Mouse (Mus musculus) embryonic facial prominence, embryonic 12.5 days (tissue): Measurements from ENCODE around the gene Fads3. TPM values are rescaled to one million over a fixed set of nuclear protein-coding genes. Genes with fewer than 3 reads are reported as not detected.

Experiments
- ATAC-seq: fragments of 200-750 bp; cut with Nextera tagmentation; 2 replicates; pipeline ENCODE4 v1.8.0; 2017; ENCODE audit not compliant: insufficient number of reproducible peaks, insufficient read depth, low FRiP score, low TSS enrichment
- H3K27ac ChIP-seq: fragments of 300-500 bp; sonication (generic); 2 replicates; pipeline ENCODE4 v1.5.1; 2016; ENCODE audit warnings: mild to moderate bottlenecking
- H3K27me3 ChIP-seq: fragments of 300-500 bp; sonication (generic); 2 replicates; pipeline ENCODE4 v1.6.1; 2016; ENCODE audit warnings: mild to moderate bottlenecking, moderate library complexity
- H3K36me3 ChIP-seq: fragments of 300-500 bp; sonication (generic); 2 replicates; pipeline ENCODE4 v1.6.1; 2016; ENCODE audit warnings: mild to moderate bottlenecking
- H3K4me1 ChIP-seq: fragments of 300-500 bp; sonication (generic); 2 replicates; pipeline ENCODE4 v1.6.1; 2016
- H3K4me2 ChIP-seq: fragments of 300-500 bp; sonication (generic); replicated peaks from 2 replicates; pipeline ENCODE4 v1.6.1; 2016; ENCODE audit warnings: mild to moderate bottlenecking, moderate library complexity
- H3K4me3 ChIP-seq: fragments of 300-500 bp; sonication (generic); 2 replicates; pipeline ENCODE4 v1.5.1; 2016; ENCODE audit warnings: mild to moderate bottlenecking
- H3K9ac ChIP-seq: fragments of 300-500 bp; sonication (generic); 2 replicates; pipeline ENCODE4 v1.6.1; 2016; ENCODE audit warnings: mild to moderate bottlenecking, moderate library complexity
- H3K9me3 ChIP-seq: fragments of 300-500 bp; sonication (generic); 2 replicates; pipeline ENCODE4 v1.6.1; 2016; ENCODE audit warnings: mild to moderate bottlenecking, moderate library complexity
- WGBS: fragments of 180-500 bp; shearing (Covaris S2); methylation state at CpG from one replicate; pipeline ENCODE4 v1.1.7; 2016; 5-methylcytosine and 5-hydroxymethylcytosine counted together
- polyA plus RNA-seq: library from polyadenylated mRNA; unstranded; fragments of >200 nt; fragmentation: Nextera tagmentation; extraction: Ambion mirVana; gene quantifications from 2 replicates; pipeline ENCODE4 v1.2.1, GENCODE M21; 2016

Gene Fads3
- polyA plus RNA-seq, 1 experiment from 2014 or later, result 10.2 TPM

DNA sequence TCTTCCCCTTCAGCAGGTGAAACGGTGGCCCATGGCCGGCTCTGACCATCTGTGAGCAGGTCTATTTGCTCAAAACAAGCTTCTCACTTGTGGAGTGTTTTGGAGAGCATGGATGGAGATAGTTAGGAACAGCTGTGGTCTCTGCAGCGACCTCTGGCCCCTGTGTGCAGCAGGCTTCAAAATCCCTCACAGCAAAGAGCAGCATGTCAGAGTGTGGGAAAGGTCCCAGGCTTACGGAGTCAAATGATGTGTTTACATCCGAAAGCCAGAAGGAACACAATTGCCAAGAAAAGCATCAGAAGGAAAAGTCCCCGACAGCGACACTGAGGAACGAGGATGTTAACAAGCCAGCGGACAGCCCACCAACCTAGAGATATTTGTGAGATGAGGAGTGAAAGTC lies 44.1 kb downstream of the Fads3 start:
- Histone ChIP-seq H3K27me3 (no peaks in the 10 kb centered on the region), H3K36me3 (peaks cover 84% of the 10 kb centered on the region), H3K9ac (no peak overlapping the region), H3K9me3 (no peaks in the 10 kb centered on the region), H3K27ac (no peak overlapping the region), H3K4me3 (no peak overlapping the region), H3K4me2 (no peak overlapping the region), H3K4me1 (no peaks in the 10 kb centered on the region)
- no peak for ATAC-seq
- 79% methylated on average over 9 of the region's 9 CpGs for WGBS

DNA sequence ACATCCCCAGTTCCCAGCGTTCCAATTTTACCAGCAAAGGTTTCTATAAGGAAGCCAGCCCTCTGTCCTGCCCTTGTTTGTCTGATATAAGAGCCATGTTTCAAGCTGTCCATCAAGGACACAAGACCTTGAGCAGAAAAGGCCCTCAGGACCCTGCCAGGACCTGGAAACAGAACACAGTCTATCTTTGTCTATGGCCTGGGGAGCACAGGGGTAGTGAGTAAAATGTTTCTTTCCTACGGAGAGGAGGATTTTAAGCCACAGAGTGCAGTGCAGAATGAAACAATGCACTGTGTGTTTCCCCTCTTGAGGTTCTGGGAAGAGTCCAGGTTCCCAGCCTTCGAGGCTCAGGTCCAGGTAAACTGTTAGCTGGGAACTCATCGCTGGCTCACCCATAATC lies 45.6 kb downstream of the Fads3 start:
- no peak overlapping the region for H3K27ac ChIP-seq
- H3K4me1 ChIP-seq, result no peaks in the 10 kb centered on the region
- H3K27me3 ChIP-seq, result no peaks in the 10 kb centered on the region
- no peak for ATAC-seq
- peaks cover 85% of the 10 kb centered on the region for H3K36me3 ChIP-seq
- 76% methylated on average over 4 of the region's 4 CpGs for WGBS
- H3K9ac ChIP-seq, result no peak overlapping the region
- H3K9me3 ChIP-seq, result no peaks in the 10 kb centered on the region
- H3K4me2 ChIP-seq, result no peak overlapping the region
- H3K4me3 ChIP-seq, result no peak overlapping the region

DNA sequence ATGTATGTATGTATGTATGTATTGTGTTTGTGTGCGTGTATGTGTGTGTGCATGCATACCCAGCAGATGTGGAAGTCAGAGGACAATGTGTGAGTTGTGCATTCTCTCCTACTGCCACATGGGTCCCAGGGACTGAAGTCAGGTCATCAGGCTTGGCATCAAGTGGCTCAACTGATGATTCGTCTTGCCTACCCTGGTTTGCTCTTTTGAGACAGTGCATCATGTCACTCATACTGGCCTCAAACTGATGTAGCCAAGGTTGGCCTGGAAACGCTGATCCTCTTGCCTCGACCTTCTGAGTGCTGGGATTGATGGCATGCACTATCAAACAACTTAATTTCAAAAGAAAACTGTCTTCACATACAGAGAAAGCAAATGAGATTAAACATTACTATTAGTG lies 52.5 kb downstream of the Fads3 start:
- no peak overlapping the region for H3K4me3 ChIP-seq
- H3K27me3 ChIP-seq, result no peaks in the 10 kb centered on the region
- no peak overlapping the region for H3K9ac ChIP-seq
- no peaks in the 10 kb centered on the region for H3K9me3 ChIP-seq
- 89% methylated on average over 4 of the region's 4 CpGs for WGBS
- peaks cover 57% of the 10 kb centered on the region for H3K36me3 ChIP-seq
- peaks cover 8% of the 10 kb centered on the region; the same call in 1 of the 2 replicates for H3K4me1 ChIP-seq
- no peak overlapping the region for H3K4me2 ChIP-seq
- no peak overlapping the region for H3K27ac ChIP-seq
- ATAC-seq, result no peak

DNA sequence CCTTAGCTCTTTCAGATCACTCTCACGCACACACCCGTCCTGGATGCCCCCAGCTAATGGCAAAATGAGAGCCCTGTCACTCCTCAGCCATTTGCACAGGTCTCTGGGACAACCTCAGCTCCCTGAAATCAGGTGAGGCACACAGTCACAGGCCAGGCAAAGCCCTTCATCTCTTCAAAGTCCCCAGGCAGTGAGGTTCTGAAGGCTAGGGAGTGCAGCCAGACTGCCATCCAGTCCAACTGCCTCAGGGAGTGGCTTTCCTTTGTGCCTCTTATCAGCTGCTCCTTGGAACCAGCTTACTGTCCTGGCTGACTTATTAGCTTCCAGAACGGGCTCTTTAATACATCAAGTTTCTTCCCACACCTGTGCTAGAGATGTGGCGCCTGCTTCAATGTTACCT lies 53.3 kb downstream of the Fads3 start:
- H3K9me3 ChIP-seq, result no peaks in the 10 kb centered on the region
- ATAC-seq, result no peak
- no peak overlapping the region for H3K9ac ChIP-seq
- H3K27ac ChIP-seq, result no peak overlapping the region
- H3K4me3 ChIP-seq, result no peak overlapping the region
- no peaks in the 10 kb centered on the region for H3K27me3 ChIP-seq
- H3K4me2 ChIP-seq, result no peak overlapping the region
- H3K36me3 ChIP-seq, result peaks cover 49% of the 10 kb centered on the region
- 82% methylated on average over 4 of the region's 4 CpGs for WGBS
- peaks cover 17% of the 10 kb centered on the region for H3K4me1 ChIP-seq

DNA sequence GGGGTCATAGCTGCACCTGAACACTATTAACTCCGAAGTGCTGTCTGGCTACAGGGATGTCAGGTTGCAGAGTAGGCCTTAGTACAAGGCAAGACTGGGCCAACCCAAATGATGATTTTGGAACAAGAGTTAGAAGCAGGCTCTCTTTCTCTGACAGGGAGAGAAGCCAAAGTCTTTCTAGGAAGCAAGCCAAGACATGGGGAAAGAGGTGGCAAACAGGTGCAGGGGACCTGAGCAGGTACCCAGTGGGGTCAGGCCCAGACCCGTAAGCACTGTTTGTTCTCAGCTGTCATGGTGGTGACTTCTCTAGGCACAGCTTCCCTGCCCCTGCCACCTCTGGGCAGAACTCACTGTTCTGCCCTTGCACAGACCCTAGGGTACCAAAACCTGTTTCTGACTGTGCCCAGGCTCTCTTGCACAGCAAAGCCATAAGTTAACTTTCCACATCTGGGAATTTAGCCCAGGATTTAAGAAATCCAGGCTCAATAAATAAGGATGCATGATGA lies 55.1 kb downstream of the Fads3 start:
- H3K36me3 ChIP-seq, result peaks cover 31% of the 10 kb centered on the region
- 89% methylated on average over 2 of the region's 2 CpGs for WGBS
- H3K4me3 ChIP-seq, result no peak overlapping the region
- peaks cover 21% of the 10 kb centered on the region for H3K4me1 ChIP-seq
- no peak overlapping the region for H3K27ac ChIP-seq
- no peaks in the 10 kb centered on the region for H3K9me3 ChIP-seq
- no peak for ATAC-seq
- no peak overlapping the region for H3K9ac ChIP-seq
- H3K27me3 ChIP-seq, result no peaks in the 10 kb centered on the region
- no peak overlapping the region for H3K4me2 ChIP-seq

DNA sequence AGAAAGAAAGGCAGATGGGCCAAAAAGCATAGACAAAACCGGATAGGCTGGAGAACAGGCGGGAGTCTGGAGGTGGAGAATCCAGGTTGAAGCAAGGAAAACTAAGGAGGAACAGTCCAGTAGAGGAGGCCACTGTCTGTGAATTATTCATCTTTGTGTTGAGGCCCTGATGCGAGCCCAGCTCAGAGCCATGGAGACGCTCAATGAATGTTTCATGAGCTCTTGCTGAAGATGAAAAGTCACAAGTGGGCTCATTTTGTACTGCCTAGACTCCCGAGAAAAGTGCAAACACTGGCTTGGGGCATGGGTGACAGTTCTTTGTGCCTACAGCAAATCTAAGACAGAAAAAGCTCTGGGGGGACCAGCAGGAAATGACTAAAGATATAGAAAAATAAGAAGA lies 56.5 kb downstream of the Fads3 start:
- 81% methylated on average over 5 of the region's 5 CpGs for WGBS

DNA sequence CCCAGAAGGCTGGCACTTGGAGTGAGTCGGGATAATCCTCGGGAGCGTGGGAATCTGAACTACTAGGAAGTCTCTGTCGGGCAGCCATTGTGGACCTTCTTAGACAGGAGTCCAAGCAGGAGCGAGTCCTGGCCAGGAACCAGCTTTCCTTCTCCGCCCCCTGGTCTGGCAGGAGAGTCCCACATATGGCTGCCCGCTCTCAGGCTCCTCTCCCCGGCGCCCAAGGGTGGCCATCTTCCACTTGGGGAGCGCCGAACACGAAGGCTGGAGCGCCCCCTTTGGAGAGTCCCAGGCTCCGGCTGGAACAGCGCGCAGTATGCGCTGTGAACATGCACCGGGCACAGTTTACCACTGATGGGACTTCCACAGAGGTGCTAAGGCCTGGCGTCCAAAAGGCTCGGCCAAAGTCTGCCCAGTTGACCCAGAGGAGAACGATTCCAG lies 59.3 kb downstream of the Fads3 start:
- peak overlapping the region; percentile 93 for H3K27ac ChIP-seq
- peak overlapping the region; percentile 64 for H3K4me2 ChIP-seq
- ATAC-seq, result peak; percentile 58; the same call in 1 of the 2 replicates
- peaks cover 18% of the 10 kb centered on the region for H3K4me1 ChIP-seq
- H3K27me3 ChIP-seq, result no peaks in the 10 kb centered on the region
- no peaks in the 10 kb centered on the region for H3K9me3 ChIP-seq
- 0 out of 2 replicates have a peak, but pooled peaks cover 6% of the 10 kb centered on the region for H3K36me3 ChIP-seq
- peak overlapping the region; percentile 78 for H3K4me3 ChIP-seq
- peak overlapping the region; percentile 82 for H3K9ac ChIP-seq
- WGBS, result under 1% methylated on average over 21 of the region's 21 CpGs

More for the DNA sequence above, 56.5 kb downstream of the Fads3 start:
- no peak overlapping the region for H3K4me2 ChIP-seq
- no peak overlapping the region for H3K4me3 ChIP-seq
- ATAC-seq, result no peak
- H3K9me3 ChIP-seq, result no peaks in the 10 kb centered on the region
- H3K9ac ChIP-seq, result no peak overlapping the region
- peaks cover 26% of the 10 kb centered on the region for H3K36me3 ChIP-seq
- H3K27ac ChIP-seq, result no peak overlapping the region
- peaks cover 21% of the 10 kb centered on the region for H3K4me1 ChIP-seq
- no peaks in the 10 kb centered on the region for H3K27me3 ChIP-seq

DNA sequence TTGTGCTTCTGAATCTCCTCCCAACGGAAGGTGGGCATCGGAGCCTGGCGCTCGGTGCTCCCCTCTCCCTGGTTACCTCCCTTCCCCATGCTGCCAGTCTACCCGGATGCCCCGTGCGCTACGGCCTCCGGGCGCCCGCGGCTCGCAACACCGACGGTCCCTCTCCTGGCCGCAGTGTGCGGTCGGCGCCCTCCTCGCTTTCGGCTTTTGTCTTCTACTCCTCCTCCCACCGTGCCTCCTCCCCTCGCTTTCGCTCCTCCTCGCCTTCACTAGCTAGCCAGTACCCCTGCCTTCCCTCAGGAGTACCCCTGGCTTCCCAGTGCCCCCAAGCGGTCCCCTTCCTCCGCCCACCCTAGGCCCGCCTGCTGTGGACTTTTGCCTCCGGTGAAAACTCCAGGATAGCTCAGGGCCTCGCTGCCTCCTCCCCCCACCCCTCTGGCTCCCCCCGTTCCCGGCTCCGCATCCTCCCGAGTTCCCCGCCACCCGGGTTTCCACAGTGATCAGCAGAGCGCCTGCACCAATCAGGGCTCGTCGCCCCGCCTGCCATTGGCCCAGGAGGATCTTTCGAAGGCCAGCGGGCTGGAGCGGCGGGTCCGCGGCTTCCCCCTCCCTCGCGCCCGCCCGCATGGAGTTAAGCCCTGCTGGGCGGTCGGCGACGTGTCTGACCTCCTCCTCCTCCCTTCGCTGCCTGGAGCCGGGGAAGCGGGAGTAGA lies 60.1 kb downstream of the Fads3 start, which contains the start of gene Fads2:
Gene Fads2 (minus strand): TSS at position 406 of the 713 bp plus-strand sequence.
- Histone ChIP-seq H3K4me3 (peak within 1 kb of the TSS; percentile 78), H3K9ac (peak within 1 kb of the TSS; percentile 82), H3K27ac (peak within 1 kb of the TSS; percentile 93), H3K27me3 (no peaks in the 10 kb centered on the region), H3K4me2 (peak within 1 kb of the TSS; percentile 64), H3K36me3 (0 out of 2 replicates have a peak, but pooled peaks cover 3% of the 10 kb centered on the region), H3K4me1 (peaks cover 18% of the 10 kb centered on the region), H3K9me3 (no peaks in the 10 kb centered on the region)
- peak; percentile 96 for ATAC-seq
- under 1% methylated on average over 55 of the region's 57 CpGs for WGBS

DNA sequence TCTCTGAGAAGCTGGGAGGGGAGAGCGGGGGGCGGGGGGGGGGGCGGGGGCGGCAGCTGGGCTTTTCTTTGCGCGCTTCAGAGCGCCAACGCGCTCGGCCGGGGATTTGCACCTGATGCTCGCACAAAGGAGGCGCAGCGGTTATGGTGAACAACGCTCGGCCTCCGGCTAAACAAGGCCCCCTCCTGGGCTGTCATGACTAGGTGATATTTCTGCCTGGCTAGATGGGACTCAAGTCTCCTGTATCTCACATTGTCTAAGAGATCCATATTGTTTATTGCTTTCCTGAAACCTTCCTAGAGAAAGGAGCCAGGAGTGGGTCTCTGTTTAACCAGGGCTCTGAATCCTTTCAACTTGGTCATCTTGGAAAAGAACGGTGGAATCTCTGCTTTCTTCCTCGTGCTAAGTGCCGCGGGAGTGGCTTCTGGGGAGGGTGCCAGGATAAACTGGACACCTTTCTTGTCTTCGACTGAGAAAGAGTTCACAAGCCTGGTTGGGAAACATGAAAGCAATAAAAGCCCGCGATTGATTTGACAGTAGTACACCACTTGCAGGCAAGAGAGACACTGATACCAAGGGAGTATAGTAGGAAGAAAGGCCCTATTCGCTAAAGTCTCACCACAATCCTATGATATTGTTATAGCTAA lies 60.8 kb downstream of the Fads3 start:
- H3K9me3 ChIP-seq, result no peaks in the 10 kb centered on the region
- ATAC-seq, result peak; percentile 48; the same call in 1 of the 2 replicates
- peak overlapping the region; percentile 93 for H3K27ac ChIP-seq
- H3K4me1 ChIP-seq, result peaks cover 16% of the 10 kb centered on the region
- no peaks in the 10 kb centered on the region for H3K36me3 ChIP-seq
- peak overlapping the region; percentile 64 for H3K4me2 ChIP-seq
- 7% methylated on average over 16 of the region's 25 CpGs for WGBS
- peak overlapping the region; percentile 78 for H3K4me3 ChIP-seq
- peak overlapping the region; percentile 82 for H3K9ac ChIP-seq
- no peaks in the 10 kb centered on the region for H3K27me3 ChIP-seq

DNA sequence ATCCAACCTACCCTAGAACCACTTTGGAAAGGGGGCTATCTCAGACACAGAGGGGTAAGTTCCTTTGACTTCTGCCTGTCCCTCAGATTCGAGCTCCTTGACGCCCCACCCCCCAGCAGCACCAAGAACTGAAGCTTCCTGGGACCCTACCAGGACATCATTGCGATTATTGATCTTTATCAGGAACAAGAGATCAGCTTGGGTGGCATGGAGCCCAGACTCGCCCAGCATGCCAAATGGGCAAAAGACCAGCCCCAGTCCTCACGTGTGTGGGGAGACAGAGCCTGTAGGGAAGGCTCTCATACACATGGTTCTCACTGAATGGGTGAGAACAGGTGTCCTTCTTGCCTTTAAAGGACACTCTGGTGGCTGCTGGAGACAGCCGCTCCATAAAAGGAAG lies 62.9 kb downstream of the Fads3 start:
- Histone ChIP-seq H3K4me1 (peaks cover 8% of the 10 kb centered on the region), H3K27me3 (no peaks in the 10 kb centered on the region), H3K4me3 (no peak overlapping the region), H3K9ac (no peak overlapping the region), H3K4me2 (no peak overlapping the region), H3K27ac (no peak overlapping the region), H3K9me3 (no peaks in the 10 kb centered on the region), H3K36me3 (no peaks in the 10 kb centered on the region)
- WGBS, result 84% methylated on average over 6 of the region's 6 CpGs
- ATAC-seq, result no peak

DNA sequence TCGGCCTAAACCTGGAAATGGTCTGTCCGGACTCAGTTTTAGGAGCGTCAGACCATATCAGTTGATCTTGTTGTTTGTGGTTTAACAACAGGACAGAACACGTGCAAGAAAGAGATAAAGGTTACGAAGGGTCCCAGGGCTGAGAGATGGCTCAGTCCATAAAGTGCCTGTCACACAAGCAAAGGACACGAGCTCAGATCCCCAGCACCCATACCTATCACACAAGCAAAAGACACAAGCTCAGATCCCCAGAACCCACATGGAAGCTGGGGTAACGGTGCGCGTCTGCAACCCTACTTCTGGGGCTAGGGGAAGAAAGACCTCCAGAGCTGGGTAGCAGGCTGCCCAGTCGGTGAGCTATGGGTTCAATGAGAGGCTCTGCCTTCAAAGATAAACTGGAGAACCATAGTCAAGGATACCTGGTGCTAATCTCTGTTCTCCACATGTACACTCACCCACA lies 63.7 kb downstream of the Fads3 start:
- WGBS, result 82% methylated on average over 10 of the region's 10 CpGs
- no peak overlapping the region for H3K27ac ChIP-seq
- H3K4me1 ChIP-seq, result no peaks in the 10 kb centered on the region
- H3K9ac ChIP-seq, result no peak overlapping the region
- no peak overlapping the region for H3K4me3 ChIP-seq
- H3K36me3 ChIP-seq, result no peaks in the 10 kb centered on the region
- H3K4me2 ChIP-seq, result no peak overlapping the region
- no peaks in the 10 kb centered on the region for H3K9me3 ChIP-seq
- no peaks in the 10 kb centered on the region for H3K27me3 ChIP-seq
- no peak for ATAC-seq

DNA sequence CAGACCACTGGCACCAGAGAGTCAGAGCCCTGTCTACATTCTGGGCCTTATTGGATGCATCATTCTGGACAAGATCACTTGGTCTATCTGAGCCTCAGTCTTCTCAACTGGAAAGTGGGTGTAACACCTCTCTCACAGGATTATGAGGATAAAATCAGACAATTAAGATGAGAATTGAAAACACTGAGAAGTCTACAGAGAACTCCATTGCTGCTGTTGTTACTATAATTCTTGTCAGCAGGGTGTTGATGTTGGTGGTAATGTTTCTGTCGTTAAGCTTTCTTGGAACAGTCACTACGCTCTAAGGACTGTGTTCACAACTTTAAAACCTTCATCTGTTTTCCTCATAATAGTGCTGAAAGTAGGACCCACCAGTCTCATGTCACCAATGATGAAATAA lies 65.3 kb downstream of the Fads3 start:
- WGBS, result 90% methylated on average over 2 of the region's 2 CpGs
- H3K4me1 ChIP-seq, result no peaks in the 10 kb centered on the region
- H3K9me3 ChIP-seq, result no peaks in the 10 kb centered on the region
- H3K9ac ChIP-seq, result no peak overlapping the region
- no peaks in the 10 kb centered on the region for H3K27me3 ChIP-seq
- H3K27ac ChIP-seq, result no peak overlapping the region
- no peak overlapping the region for H3K4me2 ChIP-seq
- no peak for ATAC-seq
- no peak overlapping the region for H3K4me3 ChIP-seq
- H3K36me3 ChIP-seq, result no peaks in the 10 kb centered on the region
